Mouse (Mus musculus): ENCODE results near the gene Myoz2. TPM values are rescaled to one million over a fixed set of nuclear protein-coding genes. Genes with fewer than 3 reads are reported as not detected.

The Myoz2 gene
- polyA plus RNA-seq, 1 experiment, result 13.5 TPM

GRCm38 (mm10) chr3:123072472-123072871 lies 37.7 kb upstream of the Myoz2 start:
- WGBS, result 80% methylated on average over 1 of the region's 1 CpGs
- DNase-seq, result no peak

GRCm38 (mm10) chr3:123070996-123071395 lies 36.2 kb upstream of the Myoz2 start:
- no peak overlapping the region for H3K27ac ChIP-seq (ENCODE audit: control insufficient read depth, insufficient read depth, low read length)
- TF ChIP-seq POLR2A (IDR thresholded peaks at IDR 0.05; ENCODE audit: control insufficient read depth, extremely low read depth, insufficient read depth, low read length, poor library complexity), result no peak
- TF ChIP-seq CTCF (IDR thresholded peaks at IDR 0.05; ENCODE audit: borderline replicate concordance, control insufficient read depth, extremely low read depth, insufficient read depth, low read length, poor library complexity), result no peak
- no peak for DNase-seq
- no peaks in the 10 kb centered on the region for H3K4me1 ChIP-seq (replicated peaks; ENCODE audit: control insufficient read depth, insufficient read depth, low read length)
- no peaks in the 10 kb centered on the region for H3K27me3 ChIP-seq (ENCODE audit: control insufficient read depth, insufficient read depth, low read length)
- no peak overlapping the region for H3K4me3 ChIP-seq (ENCODE audit: control insufficient read depth, insufficient read depth, low read length)
- no peaks in the 10 kb centered on the region for H3K36me3 ChIP-seq (ENCODE audit: control insufficient read depth, insufficient read depth, low read length)
- 94% methylated on average over 1 of the region's 1 CpGs for WGBS

More at GRCm38 (mm10) chr3:123072472-123072871, 37.7 kb upstream of the Myoz2 start:
- Histone ChIP-seq H3K4me3 (ENCODE audit: control insufficient read depth, insufficient read depth, low read length) (no peak overlapping the region), H3K4me1 (replicated peaks; ENCODE audit: control insufficient read depth, insufficient read depth, low read length) (no peaks in the 10 kb centered on the region), H3K27ac (ENCODE audit: control insufficient read depth, insufficient read depth, low read length) (no peak overlapping the region), H3K36me3 (ENCODE audit: control insufficient read depth, insufficient read depth, low read length) (no peaks in the 10 kb centered on the region), H3K27me3 (ENCODE audit: control insufficient read depth, insufficient read depth, low read length) (no peaks in the 10 kb centered on the region)
- TF ChIP-seq POLR2A (IDR thresholded peaks at IDR 0.05; ENCODE audit: control insufficient read depth, extremely low read depth, insufficient read depth, low read length, poor library complexity), result no peak

GRCm38 (mm10) chr3:123066836-123067235 lies 32.0 kb upstream of the Myoz2 start:
- Histone ChIP-seq H3K4me1 (replicated peaks; ENCODE audit: control insufficient read depth, insufficient read depth, low read length) (peaks cover 3% of the 10 kb centered on the region; the same call in 1 of the 2 replicates), H3K4me3 (ENCODE audit: control insufficient read depth, insufficient read depth, low read length) (no peak overlapping the region), H3K27ac (ENCODE audit: control insufficient read depth, insufficient read depth, low read length) (no peak overlapping the region), H3K27me3 (ENCODE audit: control insufficient read depth, insufficient read depth, low read length) (no peaks in the 10 kb centered on the region), H3K36me3 (ENCODE audit: control insufficient read depth, insufficient read depth, low read length) (no peaks in the 10 kb centered on the region)
- TF ChIP-seq POLR2A (IDR thresholded peaks at IDR 0.05; ENCODE audit: control insufficient read depth, extremely low read depth, insufficient read depth, low read length, poor library complexity) (no peak), CTCF (IDR thresholded peaks at IDR 0.05; ENCODE audit: borderline replicate concordance, control insufficient read depth, extremely low read depth, insufficient read depth, low read length, poor library complexity) (no peak)
- no peak for DNase-seq
- 96% methylated on average over 7 of the region's 7 CpGs for WGBS

- 55% methylated on average over 5 of the region's 5 CpGs for whole genome bisulfite sequencing
- Histone ChIP-seq H3K36me3 (ENCODE audit: control insufficient read depth, insufficient read depth, low read length) (no peaks in the 10 kb centered on the region), H3K4me3 (ENCODE audit: control insufficient read depth, insufficient read depth, low read length) (no peak overlapping the region), H3K27ac (ENCODE audit: control insufficient read depth, insufficient read depth, low read length) (no peak overlapping the region), H3K27me3 (ENCODE audit: control insufficient read depth, insufficient read depth, low read length) (no peaks in the 10 kb centered on the region), H3K4me1 (replicated peaks; ENCODE audit: control insufficient read depth, insufficient read depth, low read length) (peaks cover 3% of the 10 kb centered on the region; the same call in 1 of the 2 replicates)
- DNase-seq, result no peak
- TF ChIP-seq POLR2A (IDR thresholded peaks at IDR 0.05; ENCODE audit: control insufficient read depth, extremely low read depth, insufficient read depth, low read length, poor library complexity), result no peak
- TF ChIP-seq CTCF (IDR thresholded peaks at IDR 0.05; ENCODE audit: borderline replicate concordance, control insufficient read depth, extremely low read depth, insufficient read depth, low read length, poor library complexity), result no peak
Measured at GRCm38 (mm10) chr3:123065466-123065865, 30.7 kb upstream of the Myoz2 start.

- Histone ChIP-seq H3K4me1 (replicated peaks; ENCODE audit: control insufficient read depth, insufficient read depth, low read length) (peaks cover 3% of the 10 kb centered on the region; the same call in 1 of the 2 replicates), H3K27ac (ENCODE audit: control insufficient read depth, insufficient read depth, low read length) (no peak overlapping the region), H3K36me3 (ENCODE audit: control insufficient read depth, insufficient read depth, low read length) (no peaks in the 10 kb centered on the region), H3K4me3 (ENCODE audit: control insufficient read depth, insufficient read depth, low read length) (no peak overlapping the region), H3K27me3 (ENCODE audit: control insufficient read depth, insufficient read depth, low read length) (no peaks in the 10 kb centered on the region)
- no peak for DNase-seq
- TF ChIP-seq POLR2A (IDR thresholded peaks at IDR 0.05; ENCODE audit: control insufficient read depth, extremely low read depth, insufficient read depth, low read length, poor library complexity) (no peak), CTCF (IDR thresholded peaks at IDR 0.05; ENCODE audit: borderline replicate concordance, control insufficient read depth, extremely low read depth, insufficient read depth, low read length, poor library complexity) (no peak)
- 65% methylated on average over 5 of the region's 5 CpGs for WGBS
Measured at GRCm38 (mm10) chr3:123064186-123064585, 29.4 kb upstream of the Myoz2 start.

- Histone ChIP-seq H3K4me1 (replicated peaks; ENCODE audit: control insufficient read depth, insufficient read depth, low read length) (peaks cover 3% of the 10 kb centered on the region; the same call in 1 of the 2 replicates), H3K4me3 (ENCODE audit: control insufficient read depth, insufficient read depth, low read length) (no peak overlapping the region), H3K27me3 (ENCODE audit: control insufficient read depth, insufficient read depth, low read length) (no peaks in the 10 kb centered on the region), H3K27ac (ENCODE audit: control insufficient read depth, insufficient read depth, low read length) (no peak overlapping the region), H3K36me3 (ENCODE audit: control insufficient read depth, insufficient read depth, low read length) (no peaks in the 10 kb centered on the region)
- WGBS, result 77% methylated on average over 2 of the region's 2 CpGs
- TF ChIP-seq POLR2A (IDR thresholded peaks at IDR 0.05; ENCODE audit: control insufficient read depth, extremely low read depth, insufficient read depth, low read length, poor library complexity), result no peak
- TF ChIP-seq CTCF (IDR thresholded peaks at IDR 0.05; ENCODE audit: borderline replicate concordance, control insufficient read depth, extremely low read depth, insufficient read depth, low read length, poor library complexity), result no peak
- DNase-seq, result no peak
Measured at GRCm38 (mm10) chr3:123061931-123062330, 27.1 kb upstream of the Myoz2 start.

GRCm38 (mm10) chr3:123058832-123059231 lies 24.0 kb upstream of the Myoz2 start:
- 100% methylated on average over 1 of the region's 1 CpGs for WGBS
- no peak for DNase-seq
- TF ChIP-seq CTCF (IDR thresholded peaks at IDR 0.05; ENCODE audit: borderline replicate concordance, control insufficient read depth, extremely low read depth, insufficient read depth, low read length, poor library complexity) (no peak), POLR2A (IDR thresholded peaks at IDR 0.05; ENCODE audit: control insufficient read depth, extremely low read depth, insufficient read depth, low read length, poor library complexity) (no peak)

More at GRCm38 (mm10) chr3:123058832-123059231, 24.0 kb upstream of the Myoz2 start:
- H3K4me1 ChIP-seq (replicated peaks; ENCODE audit: control insufficient read depth, insufficient read depth, low read length), result no peaks in the 10 kb centered on the region
- no peak overlapping the region for H3K4me3 ChIP-seq (ENCODE audit: control insufficient read depth, insufficient read depth, low read length)
- H3K27ac ChIP-seq (ENCODE audit: control insufficient read depth, insufficient read depth, low read length), result no peak overlapping the region
- H3K27me3 ChIP-seq (ENCODE audit: control insufficient read depth, insufficient read depth, low read length), result no peaks in the 10 kb centered on the region
- no peaks in the 10 kb centered on the region for H3K36me3 ChIP-seq (ENCODE audit: control insufficient read depth, insufficient read depth, low read length)
